Mouse (Mus musculus) ES-Bruce4 (cell line): ENCODE results near the gene Prcc.

ENCODE experiments used
- CTCF ChIP-seq: IDR thresholded peaks from one replicate; pipeline ENCODE4 v1.8.1; 2011; ENCODE audit warnings: low read depth, low read length
- EP300 ChIP-seq: IDR thresholded peaks from 2 replicates; pipeline ENCODE4 v1.6.1; 2011; ENCODE audit warnings: low read depth, low read length; ENCODE audit not compliant: insufficient read depth
- POLR2A ChIP-seq: IDR thresholded peaks from one replicate; pipeline ENCODE4 v1.8.1; 2011; ENCODE audit warnings: low read length; ENCODE audit not compliant: insufficient read depth

GRCm38 (mm10) chr3:87816646-87817093 lies 68.7 kb downstream of the Prcc start:
- TF ChIP-seq EP300 = no peak
- peak; percentile 92 for TF ChIP-seq CTCF
- no peak for TF ChIP-seq POLR2A
